Mouse (Mus musculus): ENCODE data around the gene Tiparp.

- no peak for TF ChIP-seq CTCF (IDR thresholded peaks at IDR 0.05; ENCODE audit: low read depth, low read length)
- TF ChIP-seq EP300 (IDR thresholded peaks at IDR 0.05; ENCODE audit: insufficient read depth, low read depth, low read length) = no peak
Measured at GRCm38 (mm10) chr3:65488556-65489244, 39.5 kb upstream of the Tiparp start.
